Mouse (Mus musculus) liver, embryonic 14.5 days (tissue): Measurements from ENCODE around the gene Cdc7.

Source experiments
- CTCF ChIP-seq: IDR thresholded peaks from 2 replicates; pipeline ENCODE4 v1.5.1; 2016; ENCODE audit warnings: antibody characterized with exemption, low read depth, control low read depth
- EP300 ChIP-seq: IDR thresholded peaks from 2 replicates; pipeline ENCODE4 v1.6.1; 2016; ENCODE audit warnings: antibody characterized with exemption, low read depth

GRCm38 (mm10) chr5:106989786-106990185 is 25.7 kb downstream of the Cdc7 start:
- no peak for TF ChIP-seq CTCF
- no peak for TF ChIP-seq EP300
